Mouse (Mus musculus) right cerebral cortex, postnatal 36 days (tissue): ENCODE measurements around the gene Msi1.
"Not testable (repeated sequence)": the region's sequence is repeated elsewhere in the genome, so short reads cannot be mapped to it uniquely, and the experiment has no call there.

Source experiments
- DNase-seq, 2 experiments: peaks; one replicate each; pipeline ENCODE4 v3.0.0; 2022; ENCODE audit warnings: low spot score in 2 of 2, mixed read lengths in 1 of 2

The Msi1 gene

DNA sequence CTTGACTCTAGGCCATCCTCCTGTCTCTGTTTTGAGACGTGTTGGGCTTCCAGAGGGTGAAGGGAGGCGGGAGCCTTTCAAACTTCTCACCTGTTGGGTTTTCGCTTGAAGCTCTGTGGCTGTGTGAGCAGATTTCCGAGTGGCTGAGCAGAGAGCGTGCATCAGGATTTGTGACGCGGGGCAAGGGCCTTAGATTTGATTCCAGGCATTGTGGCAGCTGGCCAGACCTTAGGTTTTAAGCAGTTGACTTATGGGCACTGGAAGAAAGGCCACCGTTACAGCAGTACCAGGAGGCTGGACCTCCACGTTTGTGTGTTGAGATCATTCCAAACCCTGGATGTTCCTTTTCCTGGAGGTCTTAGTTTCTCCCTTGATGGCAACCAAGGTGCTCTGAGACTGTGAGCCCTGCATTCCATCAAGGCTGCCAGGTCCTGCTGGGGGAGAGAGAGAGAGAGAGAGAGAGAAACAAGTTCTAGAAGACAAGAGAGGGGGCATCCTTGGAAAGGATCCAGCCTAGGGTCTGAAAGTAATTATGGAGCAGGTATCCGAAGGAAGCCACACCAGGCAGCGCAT, 5.0 kb downstream of the Msi1 start:
- no peak for DNase-seq

DNA sequence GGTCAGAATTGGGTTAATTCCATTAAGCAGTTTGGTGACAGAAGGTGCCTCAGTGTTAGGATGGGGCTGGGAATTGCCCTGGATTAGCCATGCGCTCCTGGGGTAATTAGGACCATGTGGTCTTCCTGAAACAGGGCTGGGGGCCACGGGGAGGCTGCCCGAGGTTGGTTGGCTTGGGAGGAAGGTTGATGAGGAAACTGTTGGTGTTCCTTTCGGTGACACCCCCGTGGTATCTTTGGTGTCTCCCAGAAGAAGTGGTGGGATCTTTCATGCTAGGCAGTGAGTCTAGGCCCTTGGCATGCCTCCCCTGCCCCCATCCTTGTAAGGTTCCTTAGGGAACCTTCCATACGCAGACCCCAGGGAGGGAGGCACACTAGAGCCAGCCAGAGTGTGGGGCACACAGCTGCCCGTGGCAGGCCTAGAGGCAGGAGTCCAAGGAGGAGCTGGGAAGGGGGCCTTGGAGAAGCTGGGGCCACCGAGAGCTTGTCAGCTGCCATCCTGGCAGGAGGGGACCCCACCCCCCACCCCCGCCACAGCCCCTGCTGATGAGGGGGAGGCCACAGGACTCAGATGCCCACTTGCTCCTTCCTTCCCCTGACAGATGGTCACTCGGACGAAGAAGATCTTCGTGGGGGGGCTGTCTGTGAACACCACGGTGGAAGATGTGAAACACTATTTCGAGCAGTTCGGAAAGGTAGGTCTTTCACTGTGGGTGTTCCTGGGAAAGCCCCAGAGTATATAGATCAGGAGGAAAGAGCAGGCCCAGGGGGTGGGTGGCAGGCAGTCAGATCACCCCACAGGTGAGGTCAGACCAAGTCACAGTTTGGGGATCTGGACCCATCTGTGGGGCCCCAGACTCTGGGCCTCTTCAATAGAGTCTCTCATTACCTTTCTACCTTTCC, 5.7 kb downstream of the Msi1 start:
- DNase-seq = no peak

DNA sequence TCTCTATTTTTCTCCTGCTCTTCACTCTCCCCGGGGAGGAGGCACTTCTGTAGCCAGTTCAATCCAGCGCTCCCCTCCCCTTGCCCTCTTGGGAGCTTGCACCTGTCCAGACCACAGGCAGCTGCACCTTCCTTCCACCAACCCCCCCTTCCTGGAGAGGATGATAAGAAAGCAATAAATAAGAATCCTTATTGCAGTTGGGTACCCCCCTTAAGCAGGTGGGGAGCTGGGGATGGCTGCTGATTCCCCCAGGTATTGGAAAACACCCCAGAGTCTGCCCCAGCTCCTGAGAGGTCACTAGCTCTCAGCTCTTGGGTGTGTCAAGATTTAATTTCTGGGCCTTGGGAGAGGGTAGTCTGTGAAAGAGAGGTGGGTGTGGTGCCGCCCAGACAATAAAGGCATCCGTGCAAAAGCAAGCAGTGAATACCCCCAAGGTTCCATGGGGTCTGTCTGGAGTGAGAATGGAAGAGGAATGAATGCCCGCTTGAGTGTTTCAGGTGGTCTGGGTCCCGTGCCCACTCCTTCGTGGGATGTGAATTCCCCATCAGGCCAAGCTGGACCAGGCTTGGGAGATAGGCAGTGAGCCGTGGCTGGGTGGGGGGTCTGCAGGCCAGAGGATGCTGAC, 6.5 kb downstream of the Msi1 start:
- DNase-seq = no peak

DNA sequence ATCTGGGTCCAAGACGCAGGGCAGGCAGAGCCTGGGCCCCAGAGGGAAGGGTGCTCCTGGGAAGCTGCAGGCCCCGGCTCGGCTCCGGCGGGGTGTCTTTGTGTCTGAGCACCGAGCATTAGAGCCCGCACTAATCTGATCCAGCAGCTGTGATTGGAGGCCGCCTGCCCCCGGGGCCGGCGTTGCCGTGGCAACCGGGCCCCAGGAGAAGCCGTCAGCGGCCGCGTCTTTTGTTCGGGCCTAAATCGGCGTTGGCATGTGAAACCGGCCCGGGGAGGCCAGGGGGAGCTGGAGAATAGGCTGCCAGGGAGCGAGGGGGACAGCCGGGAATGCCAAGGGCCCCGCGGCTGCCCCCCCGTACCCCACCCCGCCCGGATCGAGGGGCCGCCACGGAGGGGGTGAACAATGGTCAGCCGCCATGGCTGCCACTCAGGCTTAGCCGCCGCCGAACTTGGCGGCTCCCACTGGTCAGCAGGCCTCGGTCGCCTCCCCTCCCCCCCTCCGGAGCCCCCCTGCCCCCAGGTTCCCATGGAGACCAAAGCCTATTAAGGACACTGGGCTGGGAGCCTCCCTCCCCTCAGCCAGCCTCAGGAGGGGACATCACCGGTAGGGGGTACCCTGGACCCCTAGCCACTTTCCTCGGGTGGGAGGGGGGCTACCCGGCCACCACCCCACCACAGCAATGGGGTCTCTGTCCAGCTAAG, 7.2 kb downstream of the Msi1 start:
- peak; percentile 88 to 90 for DNase-seq

DNA sequence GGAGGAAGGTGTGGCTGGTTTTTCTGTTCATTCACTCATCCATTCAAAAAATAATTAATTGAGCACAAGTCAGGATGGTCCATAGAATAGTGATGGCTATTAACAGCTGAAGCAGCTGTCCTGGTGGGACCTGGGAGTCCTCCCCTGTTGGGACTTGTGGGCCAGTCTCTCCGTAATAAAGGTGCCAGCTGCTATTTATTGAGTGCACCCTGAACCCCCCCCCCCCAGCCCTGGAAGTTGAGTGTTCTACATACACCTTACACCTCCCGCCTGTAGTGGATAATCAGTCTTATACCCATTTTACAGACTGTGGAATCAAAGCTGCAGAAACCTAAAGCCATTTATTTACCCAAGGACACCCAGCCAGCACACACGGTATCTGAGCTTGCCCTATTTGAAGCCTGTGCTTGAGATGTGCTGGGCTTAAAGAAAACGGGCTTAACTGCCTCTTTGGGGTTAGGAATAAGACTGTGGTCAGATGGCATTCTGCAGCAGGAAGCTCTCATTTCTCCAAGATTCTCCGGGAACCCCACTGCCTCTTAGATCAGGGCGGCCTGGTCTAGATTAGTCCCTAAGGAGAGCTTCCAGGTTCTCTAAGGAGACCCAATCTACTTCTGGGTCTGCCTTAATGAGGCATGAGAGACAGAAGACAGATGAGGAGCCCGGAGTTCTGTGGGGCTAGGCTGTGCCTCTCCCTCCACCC, 8.0 kb downstream of the Msi1 start:
- no peak for DNase-seq

DNA sequence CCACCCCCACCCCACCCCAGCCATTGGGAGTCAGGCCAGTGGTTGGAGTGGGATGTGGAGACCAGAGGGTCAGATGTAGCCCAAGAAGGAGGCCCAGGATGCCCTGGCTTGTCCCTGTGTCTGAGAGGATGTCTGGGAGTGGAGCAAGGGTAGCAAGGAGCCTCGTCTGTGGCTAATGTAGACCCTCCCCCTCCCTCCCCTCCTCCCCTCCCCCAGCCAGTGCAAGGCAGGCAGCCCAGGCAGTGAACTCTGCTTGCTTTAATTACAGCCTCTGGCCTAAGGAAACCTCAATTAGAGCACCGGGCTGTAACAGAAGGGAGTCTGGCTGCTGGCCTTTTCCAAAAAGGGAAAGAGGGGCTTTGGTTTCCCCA, 8.5 kb downstream of the Msi1 start:
- no peak for DNase-seq

DNA sequence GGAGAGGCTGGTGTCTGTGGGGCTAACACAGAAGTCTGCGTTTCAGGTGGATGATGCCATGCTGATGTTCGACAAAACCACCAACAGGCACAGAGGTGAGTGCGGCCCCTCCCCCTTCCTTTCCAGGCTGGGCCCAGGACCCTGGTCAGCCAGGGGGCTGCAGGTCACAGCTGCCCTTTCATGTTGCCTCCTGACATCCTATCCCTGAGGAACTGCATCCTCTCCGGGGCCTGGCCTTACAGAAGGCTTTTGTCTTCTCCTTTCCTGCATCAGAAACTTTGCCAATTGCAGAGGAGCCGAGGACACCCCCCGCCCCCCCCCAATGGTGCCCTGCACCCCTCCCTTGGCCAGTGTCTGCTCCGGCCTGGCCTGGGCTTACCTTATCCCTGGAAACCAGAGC, 9.3 kb downstream of the Msi1 start:
- DNase-seq = no peak

DNA sequence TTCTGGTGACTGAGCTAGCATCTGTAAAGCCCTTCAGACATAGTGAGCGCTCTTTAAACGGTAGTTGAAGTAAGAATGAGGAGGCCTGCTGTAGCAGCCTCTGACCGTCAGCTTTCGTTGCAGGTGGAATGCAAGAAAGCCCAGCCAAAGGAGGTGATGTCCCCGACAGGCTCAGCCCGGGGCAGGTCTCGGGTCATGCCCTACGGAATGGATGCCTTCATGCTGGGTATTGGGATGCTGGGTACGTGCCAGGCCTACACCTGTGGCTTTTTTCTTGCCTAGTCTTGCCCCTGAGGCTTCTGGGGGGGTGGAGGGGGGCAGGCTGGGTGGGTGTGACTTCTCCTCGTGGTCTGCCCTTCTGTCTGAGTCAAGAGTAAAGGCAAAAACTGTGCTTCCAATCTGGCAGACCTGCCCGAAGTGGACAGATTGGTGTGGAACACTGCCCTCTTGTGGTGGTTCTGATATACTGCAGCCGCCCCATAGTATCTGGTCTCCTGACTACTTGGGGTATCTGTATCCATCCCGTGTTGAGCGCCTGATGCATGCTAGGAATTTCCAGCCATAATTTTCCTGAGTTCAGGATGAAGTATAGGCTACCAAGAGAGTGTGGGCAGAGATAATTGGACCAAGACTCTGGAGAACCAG, 11.9 kb downstream of the Msi1 start:
- peak; percentile 64 to 71 for DNase-seq

DNA sequence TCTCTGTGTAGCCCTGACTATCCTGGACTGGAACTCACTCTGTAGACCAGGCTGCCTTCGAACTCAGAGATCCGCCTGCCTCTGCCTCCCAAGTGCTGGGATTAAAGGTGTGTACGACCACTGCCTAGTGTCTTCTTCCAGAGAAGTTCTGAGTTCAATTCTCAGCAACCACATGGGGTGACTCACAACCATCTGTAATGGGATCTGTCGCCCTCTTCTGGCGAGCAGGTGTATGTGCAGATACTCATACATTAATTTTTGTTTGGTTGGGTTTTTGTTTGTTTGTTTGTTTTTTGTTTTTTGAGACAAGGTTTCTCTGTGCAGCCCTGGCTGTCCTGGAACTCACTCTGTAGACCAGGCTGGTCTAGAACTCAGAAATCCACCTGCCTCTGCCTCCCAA, 13.3 kb downstream of the Msi1 start:
- not testable (repeated sequence) for DNase-seq

DNA sequence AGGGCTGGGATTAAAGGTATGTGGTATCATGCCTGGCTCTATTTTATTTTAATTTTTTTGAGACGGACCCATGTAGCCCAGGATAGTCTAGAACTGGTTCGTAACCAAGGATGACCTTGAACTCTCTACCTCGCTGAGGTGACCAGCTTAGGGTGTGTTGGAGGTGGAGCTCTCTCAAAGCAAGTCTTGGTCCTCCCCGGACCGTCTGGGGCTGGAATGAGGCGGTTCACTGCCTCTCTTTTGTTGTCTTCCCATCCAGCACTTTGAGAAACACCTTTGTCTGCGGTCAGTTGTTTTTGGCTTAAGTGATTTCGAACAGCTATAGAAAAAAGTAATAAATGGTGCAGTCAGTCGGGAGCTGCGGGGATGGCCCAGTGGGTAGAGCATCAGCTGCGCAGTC, 14.7 kb downstream of the Msi1 start:
- no peak for DNase-seq

DNA sequence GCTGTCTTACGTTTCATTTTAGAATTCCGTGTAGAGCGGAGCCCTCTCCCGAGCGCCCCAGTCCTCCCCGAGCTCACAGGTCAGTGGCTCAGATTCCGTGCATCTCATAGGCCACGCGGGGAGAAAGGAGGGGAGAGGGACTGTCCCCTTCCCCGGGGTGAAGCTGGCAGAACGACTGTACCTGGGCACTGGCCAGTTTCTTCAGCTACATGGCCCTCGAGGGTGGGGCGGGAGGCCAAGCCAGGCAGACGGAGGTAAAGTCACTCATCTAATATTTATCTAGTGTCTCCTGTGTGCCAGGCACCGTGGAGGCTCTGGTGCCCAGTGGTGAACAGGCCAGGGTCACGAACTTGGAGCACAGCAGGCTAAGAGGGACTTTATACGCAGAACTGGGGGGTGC, 17.7 kb downstream of the Msi1 start:
- DNase-seq = no peak

DNA sequence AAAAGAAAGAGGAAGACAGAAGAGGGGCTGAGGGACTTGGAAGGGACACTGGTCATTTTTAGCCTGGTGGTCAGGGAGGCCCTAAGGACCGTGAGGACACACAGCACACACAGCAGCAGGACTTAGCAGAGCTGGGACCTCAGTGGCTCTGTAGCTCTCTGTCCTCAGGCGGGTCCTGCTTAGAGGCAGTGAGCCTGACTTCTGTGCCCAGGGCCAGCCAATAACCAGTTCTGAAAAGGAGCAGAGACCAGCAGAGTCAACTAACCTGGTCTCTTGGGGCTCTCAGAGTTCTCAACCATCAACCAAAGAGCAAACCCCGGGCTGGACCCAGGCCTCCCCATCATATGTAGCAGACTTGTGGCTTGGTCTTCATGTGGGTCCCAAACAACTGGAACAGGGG, 19.8 kb downstream of the Msi1 start:
- no peak for DNase-seq

DNA sequence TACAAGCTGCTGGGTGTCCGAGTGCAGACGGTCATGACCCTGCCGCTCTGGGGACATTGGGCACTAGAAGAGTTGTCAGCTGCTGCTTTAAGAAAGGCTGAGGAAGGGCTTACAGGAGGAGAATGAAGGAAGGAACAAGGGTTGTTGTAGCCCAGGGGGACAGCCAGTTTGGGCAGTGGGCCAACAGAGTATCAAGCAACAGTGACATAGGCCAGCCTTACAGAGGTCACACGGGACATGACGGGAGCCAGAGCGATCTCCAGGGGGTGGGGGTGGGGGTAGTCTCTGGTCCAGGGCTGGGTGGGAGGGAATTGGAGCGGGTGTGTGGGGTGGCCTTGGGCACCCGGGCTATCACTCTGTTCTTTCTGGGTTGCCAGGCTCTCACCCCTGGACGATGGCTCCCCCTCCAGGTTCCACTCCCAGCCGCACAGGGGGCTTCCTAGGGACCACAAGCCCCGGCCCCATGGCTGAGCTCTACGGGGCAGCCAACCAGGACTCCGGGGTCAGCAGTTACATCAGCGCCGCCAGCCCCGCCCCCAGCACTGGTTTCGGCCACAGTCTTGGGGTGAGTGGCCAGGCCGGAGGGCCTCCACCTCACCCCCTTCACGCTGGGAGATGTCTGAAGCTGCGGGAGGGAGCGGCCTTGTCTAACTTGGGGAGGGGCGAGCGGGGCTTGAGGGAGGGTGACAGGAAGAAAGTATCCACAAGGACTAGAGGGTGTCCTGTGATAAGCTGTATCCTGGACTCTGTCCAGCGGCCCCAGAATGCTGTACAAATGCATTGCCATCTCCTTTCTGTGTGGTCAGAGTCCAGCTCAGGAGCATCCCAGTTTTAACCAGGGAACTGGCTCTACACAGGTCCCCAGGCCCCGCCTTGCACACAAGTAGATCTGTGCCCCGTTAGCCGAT, 21.3 kb downstream of the Msi1 start:
- DNase-seq = no peak

DNA sequence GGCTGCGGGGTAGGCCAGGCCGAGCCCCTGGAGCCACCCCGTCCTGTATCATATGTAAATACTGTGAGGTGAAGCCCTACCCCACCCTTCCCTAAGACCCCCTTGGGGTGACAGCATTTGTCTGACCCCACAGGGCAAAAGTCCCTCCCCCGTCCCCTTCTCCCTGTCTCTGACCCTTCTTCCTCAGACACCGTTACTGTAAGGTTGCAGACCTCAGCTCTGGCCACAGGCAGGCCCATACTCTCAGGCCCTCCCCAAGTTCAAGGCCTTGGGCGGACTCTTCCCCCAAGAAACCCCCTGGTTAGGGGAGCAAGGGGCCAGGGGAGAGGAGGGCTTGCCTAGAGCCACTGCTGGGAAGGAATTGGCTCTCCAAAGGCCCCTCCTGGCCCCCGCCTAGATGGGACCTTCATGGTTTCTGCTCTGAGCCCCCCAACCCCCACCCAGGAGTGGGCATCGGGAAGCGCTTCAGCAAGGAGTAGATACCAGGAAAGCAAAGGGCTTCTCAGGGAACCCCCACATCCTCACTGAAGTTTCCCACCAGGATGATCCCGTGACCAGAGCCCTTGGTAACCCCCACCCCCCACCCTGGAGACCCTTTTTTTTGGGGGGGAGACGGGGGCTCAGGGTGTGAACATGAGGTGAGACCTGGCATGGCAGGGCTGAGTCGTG, 25.2 kb downstream of the Msi1 start:
- no peak for DNase-seq

DNA sequence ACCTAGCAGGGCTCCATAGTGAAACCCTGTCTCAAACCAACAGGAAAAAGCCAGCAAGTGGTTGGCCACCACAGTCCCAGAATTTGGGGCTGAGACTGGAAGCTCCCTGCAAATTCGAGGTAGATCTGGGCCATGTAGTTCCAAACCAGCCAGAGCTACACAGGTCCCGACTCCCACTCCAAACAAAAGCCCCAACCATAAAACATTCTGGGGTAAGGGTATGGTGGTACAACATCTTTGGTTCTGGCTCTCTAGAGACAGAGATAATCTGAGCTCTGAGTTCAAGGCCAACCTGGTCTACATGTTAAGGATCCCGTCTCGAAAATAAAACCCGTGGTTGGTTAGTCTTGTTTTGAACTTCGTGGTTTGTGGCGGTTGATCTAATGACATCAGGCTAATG, 26.4 kb downstream of the Msi1 start:
- no peak for DNase-seq

DNA sequence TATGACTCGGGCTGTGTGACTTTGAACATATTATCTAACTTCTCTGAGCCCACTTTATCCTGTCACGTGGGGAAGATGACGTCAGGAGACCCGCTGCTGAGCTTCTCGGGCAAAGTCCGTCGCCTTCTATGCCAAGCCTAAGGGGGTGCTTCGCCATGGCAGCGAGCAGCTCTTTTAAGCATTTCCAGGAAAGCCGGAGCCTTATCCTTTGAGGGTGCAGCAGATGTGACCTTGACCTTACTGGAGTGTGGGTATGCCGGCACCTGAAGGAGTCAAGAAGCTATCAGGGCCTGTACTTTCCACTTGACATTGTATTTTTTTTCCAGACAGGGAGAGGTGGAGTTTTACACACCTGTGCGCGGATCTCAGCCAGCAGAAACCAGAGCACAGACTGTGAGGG, 29.5 kb downstream of the Msi1 start:
- DNase-seq = no peak

DNA sequence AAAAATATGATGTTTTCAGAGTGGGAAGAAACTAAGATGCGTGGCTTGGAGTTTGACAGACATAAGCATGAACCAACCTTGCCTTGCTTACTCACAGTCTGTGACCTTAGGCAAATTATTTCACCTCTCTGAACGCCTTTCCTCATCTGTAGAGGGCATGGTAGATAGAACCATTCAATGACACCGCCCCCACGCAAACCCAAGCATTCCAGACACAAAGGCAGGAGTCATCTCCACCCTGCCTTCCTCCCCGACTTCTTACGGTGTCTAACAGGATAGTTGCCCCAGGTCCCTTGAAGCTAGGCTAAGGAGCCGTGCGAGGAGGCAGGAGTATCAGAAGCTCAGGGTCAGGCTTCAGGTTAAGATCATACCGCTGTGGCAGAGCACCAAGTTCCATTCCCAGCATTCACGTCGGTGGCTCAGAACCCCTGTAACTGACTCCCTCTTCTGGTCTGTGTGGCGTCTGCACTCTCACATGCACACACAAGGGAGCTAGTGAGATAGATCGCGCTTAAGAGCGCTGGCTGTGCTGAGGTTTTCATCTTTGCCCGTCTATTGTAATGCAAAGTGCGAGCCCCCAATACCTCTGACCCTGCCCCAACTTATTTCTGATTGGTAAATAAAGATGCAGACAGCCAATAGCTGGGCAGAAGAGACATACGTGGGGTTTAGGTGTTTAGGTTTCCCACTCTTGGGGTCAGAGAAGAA, 35.2 kb downstream of the Msi1 start:
- no peak for DNase-seq

DNA sequence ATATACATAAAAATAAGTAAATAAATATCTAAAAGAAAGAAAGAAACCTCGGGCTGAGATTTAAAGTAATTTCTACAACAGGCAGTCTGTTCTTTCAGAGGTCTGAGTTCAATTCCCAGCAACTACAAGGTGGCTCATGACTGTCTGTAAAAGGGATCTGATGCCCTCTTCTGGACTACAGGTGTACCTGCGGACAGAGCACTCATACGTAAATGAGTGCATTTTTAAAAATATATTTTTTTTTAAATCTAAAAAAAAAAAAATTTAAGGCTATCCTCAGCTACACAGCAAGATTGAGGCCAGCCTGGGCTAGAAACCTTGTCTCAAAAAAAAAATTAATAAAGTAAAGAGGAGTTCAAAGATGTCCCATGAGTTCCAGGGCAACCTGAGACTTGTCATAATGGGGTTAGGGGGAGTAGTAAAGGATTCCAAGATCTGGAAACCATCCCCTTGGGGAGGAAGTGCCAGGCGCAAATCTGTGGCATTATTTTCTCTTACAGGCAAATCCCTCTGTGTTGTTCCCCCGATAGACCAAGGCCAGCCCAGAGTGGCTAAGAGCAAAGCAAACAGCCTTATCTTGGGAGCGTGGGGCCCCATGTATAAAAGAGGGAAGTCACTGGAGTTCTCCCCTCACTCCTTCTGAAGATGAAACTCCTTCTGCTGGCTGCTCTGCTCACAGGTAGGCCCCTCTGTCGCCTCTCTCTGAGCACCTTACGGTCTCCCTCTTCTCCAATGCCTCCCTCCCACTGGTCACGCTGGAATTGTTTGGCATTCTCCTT, 36.4 kb downstream of the Msi1 start, which contains the start of gene Pla2g1b:
Gene Pla2g1b, plus strand, starts transcription at position 621 of the 779 bp plus-strand sequence.
- no peak for DNase-seq
